Mouse (Mus musculus) mature B cell (primary cell): ENCODE measurements around the gene Ift52.

Experiments used
- in situ Hi-C: fragments of 300-500 bp; cut with MboI; formaldehyde crosslinking; loops from 2 replicates; pipeline ENCODE4 v1.14.3; 2019

Ift52 gene

GRCm38 (mm10) chr2:163016916-163017743 is at the start of gene Ift52:
Gene Ift52 (plus strand): TSS chr2:163017354.
- in situ Hi-C loops = no loop called here

GRCm38 (mm10) chr2:162968357-162968756 is 48.8 kb upstream of the Ift52 start:
- in situ Hi-C loops = no loop called here

- in situ Hi-C loops = no loop called here
Observed at GRCm38 (mm10) chr2:162969101-162969500, 48.1 kb upstream of the Ift52 start.

- in situ Hi-C loops = no loop called here
Observed at GRCm38 (mm10) chr2:162970896-162971295, 46.3 kb upstream of the Ift52 start.

GRCm38 (mm10) chr2:162972752-162973151 is 44.4 kb upstream of the Ift52 start:
- in situ Hi-C loops = no loop called here

GRCm38 (mm10) chr2:162973206-162973605 is 43.9 kb upstream of the Ift52 start:
- in situ Hi-C loops = no loop called here

- in situ Hi-C loops = no loop called here
Observed at GRCm38 (mm10) chr2:162973637-162974036, 43.5 kb upstream of the Ift52 start.

GRCm38 (mm10) chr2:162975157-162975775 is 41.9 kb upstream of the Ift52 start:
- in situ Hi-C loops = no loop called here

- in situ Hi-C loops = no loop called here
Observed at GRCm38 (mm10) chr2:162976001-162976400, 41.2 kb upstream of the Ift52 start.

- in situ Hi-C loops = no loop called here
Observed at GRCm38 (mm10) chr2:162984381-162984780, 32.8 kb upstream of the Ift52 start.

- in situ Hi-C loops = no loop called here
Observed at GRCm38 (mm10) chr2:162985923-162986322, 31.2 kb upstream of the Ift52 start.

- in situ Hi-C loops = no loop called here
Observed at GRCm38 (mm10) chr2:162986764-162987163, 30.4 kb upstream of the Ift52 start.

GRCm38 (mm10) chr2:162987218-162987617 is 29.9 kb upstream of the Ift52 start, which contains the start of gene Sgk2:
Gene Sgk2 (plus strand): TSS chr2:162987330.
- in situ Hi-C loops = no loop called here

- in situ Hi-C loops = no loop called here
Observed at GRCm38 (mm10) chr2:162988235-162988634, 28.9 kb upstream of the Ift52 start.

GRCm38 (mm10) chr2:162991394-162992083 is 25.6 kb upstream of the Ift52 start:
- in situ Hi-C loops = no loop called here

GRCm38 (mm10) chr2:162992084-162992437 is 25.1 kb upstream of the Ift52 start:
- in situ Hi-C loops = no loop called here

GRCm38 (mm10) chr2:162993881-162994616 is 23.1 kb upstream of the Ift52 start:
- in situ Hi-C loops = no loop called here

- in situ Hi-C loops = no loop called here
Observed at GRCm38 (mm10) chr2:162998528-162999230, 18.5 kb upstream of the Ift52 start.

GRCm38 (mm10) chr2:162999744-163000143 is 17.4 kb upstream of the Ift52 start:
- in situ Hi-C loops = no loop called here

- in situ Hi-C loops = no loop called here
Observed at GRCm38 (mm10) chr2:163001071-163001470, 16.1 kb upstream of the Ift52 start.

- in situ Hi-C loops = no loop called here
Observed at GRCm38 (mm10) chr2:163007299-163007698, 9.9 kb upstream of the Ift52 start.
